Mouse (Mus musculus) limb, embryonic 11.5 days (tissue): Measurements from ENCODE around the gene Zfp93. TPM values are rescaled to one million over a fixed set of nuclear protein-coding genes. Genes with fewer than 3 reads are reported as not detected.

Source experiments
- ATAC-seq: fragments of 200-750 bp; cut with Nextera tagmentation; 2 replicates; pipeline ENCODE4 v1.8.0; 2017; ENCODE audit warnings: low read depth; ENCODE audit not compliant: insufficient number of reproducible peaks, low FRiP score, low TSS enrichment
- DNase-seq: peaks from one replicate; pipeline ENCODE4 v3.0.0-alpha.2; 2015; ENCODE audit warnings: low spot score
- H3K27ac ChIP-seq: fragments of 300-500 bp; sonication (generic); replicated peaks from 2 replicates; pipeline ENCODE4 v1.5.1; 2014; ENCODE audit warnings: low read depth, mild to moderate bottlenecking, low read length
- H3K27me3 ChIP-seq: fragments of 300-500 bp; sonication (generic); 2 replicates; pipeline ENCODE4 v1.6.1; 2014; ENCODE audit warnings: mild to moderate bottlenecking, low read length, mixed read lengths; ENCODE audit not compliant: control insufficient read depth, insufficient read depth
- H3K36me3 ChIP-seq: fragments of 300-500 bp; sonication (generic); 2 replicates; pipeline ENCODE4 v1.6.1; 2014; ENCODE audit warnings: mild to moderate bottlenecking, low read length, moderate library complexity, mixed read lengths; ENCODE audit not compliant: control insufficient read depth, insufficient read depth
- H3K4me1 ChIP-seq: fragments of 300-500 bp; sonication (generic); 2 replicates; pipeline ENCODE4 v1.6.1; 2014; ENCODE audit warnings: low read length, mixed read lengths; ENCODE audit not compliant: control insufficient read depth, insufficient read depth
- H3K4me2 ChIP-seq: fragments of 300-500 bp; sonication (generic); 2 replicates; pipeline ENCODE4 v1.6.1; 2014; ENCODE audit warnings: low read depth, mild to moderate bottlenecking, moderate library complexity; ENCODE audit not compliant: severe bottlenecking
- H3K4me3 ChIP-seq: fragments of 300-500 bp; sonication (generic); 2 replicates; pipeline ENCODE4 v1.5.1; 2014; ENCODE audit warnings: low read depth, low read length
- H3K9ac ChIP-seq: fragments of 300-500 bp; sonication (generic); 2 replicates; pipeline ENCODE4 v1.6.1; 2014; ENCODE audit warnings: mild to moderate bottlenecking, low read length
- H3K9me3 ChIP-seq: fragments of 300-500 bp; sonication (generic); 2 replicates; pipeline ENCODE4 v1.6.1; 2016; ENCODE audit warnings: low read length; ENCODE audit not compliant: control insufficient read depth
- WGBS: fragments of 180-500 bp; shearing (Covaris S2); extraction: QIAGEN DNeasy Blood & Tissue Kit; methylation state at CpG from one replicate; pipeline ENCODE4 v1.1.7; 2014; 5-methylcytosine and 5-hydroxymethylcytosine counted together
- polyA plus RNA-seq: library from polyadenylated mRNA; unstranded; fragments of >200 nt; fragmentation: Nextera tagmentation; extraction: Ambion mirVana; gene quantifications from 2 replicates; pipeline ENCODE4 v1.2.1, GENCODE M21; 2014

The Zfp93 gene
- polyA plus RNA-seq, 1 experiment from 2014 or later: 10.4 TPM

GRCm38 (mm10) chr7:24296386-24296785 lies 26.2 kb downstream of the Zfp93 start:
- DNase-seq: no peak
- 93% methylated on average over 7 of the region's 7 CpGs for WGBS

GRCm38 (mm10) chr7:24297361-24298095 lies 27.3 kb downstream of the Zfp93 start:
- H3K4me3 ChIP-seq: peak overlapping the region; percentile 61; the same call in 1 of the 2 replicates
- ATAC-seq (no peak), DNase-seq (no peak)
- no peaks in the 10 kb centered on the region for H3K4me1 ChIP-seq
- H3K4me2 ChIP-seq: no peak overlapping the region; the same call in 1 of the 2 replicates
- H3K27me3 ChIP-seq: no peaks in the 10 kb centered on the region
- H3K27ac ChIP-seq: no peak overlapping the region
- H3K36me3 ChIP-seq: peaks cover 7% of the 10 kb centered on the region
- no peaks in the 10 kb centered on the region for H3K9me3 ChIP-seq
- WGBS: 92% methylated on average over 15 of the region's 15 CpGs
- H3K9ac ChIP-seq: no peak overlapping the region

More at GRCm38 (mm10) chr7:24296386-24296785, 26.2 kb downstream of the Zfp93 start:
- no peaks in the 10 kb centered on the region for H3K27me3 ChIP-seq
- H3K9me3 ChIP-seq: peaks cover 2% of the 10 kb centered on the region; the same call in 1 of the 2 replicates
- no peak overlapping the region for H3K9ac ChIP-seq
- peaks cover 18% of the 10 kb centered on the region for H3K36me3 ChIP-seq
- no peaks in the 10 kb centered on the region for H3K4me1 ChIP-seq
- no peak overlapping the region for H3K4me2 ChIP-seq
- no peak overlapping the region for H3K4me3 ChIP-seq
- ATAC-seq: no peak
- no peak overlapping the region for H3K27ac ChIP-seq

- Histone ChIP-seq H3K27ac (peak overlapping the region; percentile 91), H3K36me3 (peaks cover 7% of the 10 kb centered on the region; the same call in 1 of the 2 replicates), H3K27me3 (no peaks in the 10 kb centered on the region), H3K4me2 (peak overlapping the region; percentile 84), H3K9me3 (peaks cover 3% of the 10 kb centered on the region; the same call in 1 of the 2 replicates), H3K4me1 (no peaks in the 10 kb centered on the region), H3K4me3 (peak overlapping the region; percentile 61), H3K9ac (peak overlapping the region; percentile 80)
- ATAC-seq: peak; percentile 51
- under 1% methylated on average over 12 of the region's 12 CpGs for WGBS
- DNase-seq: no peak
Observed at GRCm38 (mm10) chr7:24298635-24298972, 28.4 kb downstream of the Zfp93 start.

- peaks cover 7% of the 10 kb centered on the region; the same call in 1 of the 2 replicates for H3K36me3 ChIP-seq
- peak overlapping the region; percentile 61 for H3K4me3 ChIP-seq
- peak overlapping the region; percentile 84 for H3K4me2 ChIP-seq
- ATAC-seq (peak; percentile 86), DNase-seq (peak; percentile 91)
- peaks cover 3% of the 10 kb centered on the region; the same call in 1 of the 2 replicates for H3K9me3 ChIP-seq
- peak overlapping the region; percentile 91 for H3K27ac ChIP-seq
- under 1% methylated on average over 46 of the region's 47 CpGs for WGBS
- peak overlapping the region; percentile 80 for H3K9ac ChIP-seq
- H3K27me3 ChIP-seq: no peaks in the 10 kb centered on the region
- no peaks in the 10 kb centered on the region for H3K4me1 ChIP-seq
Observed at GRCm38 (mm10) chr7:24298973-24299708, 28.9 kb downstream of the Zfp93 start.

GRCm38 (mm10) chr7:24299823-24300481 lies 29.7 kb downstream of the Zfp93 start:
- Histone ChIP-seq H3K27me3 (no peaks in the 10 kb centered on the region), H3K4me3 (peak overlapping the region; percentile 61), H3K4me1 (no peaks in the 10 kb centered on the region), H3K4me2 (peak overlapping the region; percentile 84), H3K27ac (peak overlapping the region; percentile 91; the same call in 1 of the 2 replicates), H3K36me3 (peaks cover 7% of the 10 kb centered on the region; the same call in 1 of the 2 replicates), H3K9ac (peak overlapping the region; percentile 65), H3K9me3 (peaks cover 3% of the 10 kb centered on the region; the same call in 1 of the 2 replicates)
- DNase-seq (peak; percentile 48), ATAC-seq (peak; percentile 26; the same call in 1 of the 2 replicates)
- WGBS: under 1% methylated on average over 18 of the region's 18 CpGs

GRCm38 (mm10) chr7:24300771-24301282 lies 30.6 kb downstream of the Zfp93 start, which contains the start of gene Zfp61:
Zfp61 (minus strand) TSS chr7:24301232.
- H3K36me3 ChIP-seq: peaks cover 7% of the 10 kb centered on the region; the same call in 1 of the 2 replicates
- peak; percentile 59 for ATAC-seq
- peaks cover 3% of the 10 kb centered on the region; the same call in 1 of the 2 replicates for H3K9me3 ChIP-seq
- H3K4me2 ChIP-seq: peak within 1 kb of the TSS; percentile 84
- no peaks in the 10 kb centered on the region for H3K27me3 ChIP-seq
- peak within 1 kb of the TSS; percentile 65 for H3K9ac ChIP-seq
- peak within 1 kb of the TSS; percentile 61 for H3K4me3 ChIP-seq
- H3K27ac ChIP-seq: peak within 1 kb of the TSS; percentile 91; the same call in 1 of the 2 replicates
- peak; percentile 80 for DNase-seq
- no peaks in the 10 kb centered on the region for H3K4me1 ChIP-seq
- 2% methylated on average over 13 of the region's 13 CpGs for WGBS

GRCm38 (mm10) chr7:24315726-24316566 lies 45.7 kb downstream of the Zfp93 start:
- DNase-seq: no peak
- H3K9me3 ChIP-seq: no peaks in the 10 kb centered on the region
- 0 out of 2 replicates have a peak overlapping the region, but pooled peaks have one; percentile 39 for H3K27ac ChIP-seq
- H3K4me2 ChIP-seq: peak overlapping the region; percentile 85
- no peaks in the 10 kb centered on the region for H3K27me3 ChIP-seq
- 0 out of 2 replicates have a peak, but pooled peaks cover 2% of the 10 kb centered on the region for H3K36me3 ChIP-seq
- H3K4me3 ChIP-seq: peak overlapping the region; percentile 62
- WGBS: 33% methylated on average over 29 of the region's 29 CpGs
- peaks cover 6% of the 10 kb centered on the region; the same call in 1 of the 2 replicates for H3K4me1 ChIP-seq
- peak; percentile 36; the same call in 1 of the 2 replicates for ATAC-seq
- peak overlapping the region; percentile 81 for H3K9ac ChIP-seq
